Mouse (Mus musculus) urinary bladder, postnatal 0 days (tissue): ENCODE results near the gene Upk3bl. TPM values are rescaled to one million over a fixed set of nuclear protein-coding genes. Genes with fewer than 3 reads are reported as not detected.

Source experiments
- microRNA-seq: library from miRNA; unstranded; fragments of <30 nt; microRNA quantifications from one replicate; pipeline ENCODE4, GENCODE M21; 2016
- polyA plus RNA-seq: library from polyadenylated mRNA; unstranded; fragments of >200 nt; fragmentation: Nextera tagmentation; extraction: Ambion mirVana; gene quantifications from 2 replicates; pipeline ENCODE4 v1.2.1, GENCODE M21; 2015

Upk3bl gene
- polyA plus RNA-seq, result 55.0 and 58.6 TPM in 2 replicates

DNA sequence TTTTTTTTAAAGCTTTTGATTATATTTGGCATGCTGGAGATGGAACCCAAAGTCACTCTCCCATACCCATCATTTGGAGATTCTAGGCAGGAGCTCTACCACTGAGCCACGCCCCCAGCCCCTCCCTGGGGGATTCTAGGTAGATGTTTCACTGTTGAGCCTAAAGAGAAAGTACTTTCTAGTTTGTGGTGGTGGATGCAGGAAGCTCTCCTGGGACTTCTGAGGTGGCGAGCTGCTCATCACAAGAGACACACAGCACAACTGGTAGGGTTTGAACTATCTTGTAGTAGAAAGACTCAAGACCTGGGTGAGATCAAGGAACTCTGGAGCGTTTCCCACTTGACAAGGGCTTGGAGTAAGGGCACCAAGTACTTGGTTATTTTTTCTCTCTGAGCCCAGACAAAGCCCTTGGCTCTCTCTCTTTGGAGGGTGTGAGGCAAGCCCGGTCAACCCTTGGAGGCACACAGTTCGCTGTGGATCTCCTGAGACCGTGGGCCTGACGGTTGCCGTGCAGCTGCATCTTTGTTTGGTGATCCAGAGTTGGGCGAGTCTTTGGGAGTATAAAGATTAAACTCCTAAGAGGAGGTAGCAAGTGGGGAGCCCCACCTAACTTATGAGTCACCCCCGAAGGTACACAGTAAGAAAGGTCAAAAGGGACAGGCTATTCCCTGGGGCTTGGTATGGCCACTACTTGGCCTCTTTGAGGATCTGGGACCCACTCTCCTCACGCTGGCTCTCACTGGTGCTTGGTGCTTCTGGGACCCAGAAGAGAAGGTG is at the start of gene Upk3bl:
Upk3bl (plus strand) TSS at position 192 of the 777 bp plus-strand sequence.

GRCm38 (mm10) chr5:136038258-136039214 is 15.8 kb upstream of the Upk3bl start, which contains the start of gene Upk3b:
Upk3b (plus strand) TSS chr5:136038496.

GRCm38 (mm10) chr5:136083669-136084107 is 29.4 kb downstream of the Upk3bl start, which contains the start of gene Rasa4:
Rasa4 (plus strand) TSS chr5:136083916.

Small RNAs within 50 kb of the gene (microRNA-seq; reads per million reads assigned to microRNA genes)
- not detected for gene Mir7035

Other genes starting within 250 kb of the Upk3bl start
- gene Srrm3, start 247.6 kb upstream of the Upk3bl start, polyA plus RNA-seq, result 0.10 and 0.12 TPM in 2 replicates
- gene Hspb1, start 166.6 kb upstream of the Upk3bl start, polyA plus RNA-seq, result 1,184 and 1,507 TPM in 2 replicates
- gene Ywhag, start 119.9 kb upstream of the Upk3bl start, polyA plus RNA-seq, result 126 and 146 TPM in 2 replicates
- gene Ssc4d, start 80.0 kb upstream of the Upk3bl start, polyA plus RNA-seq, result 2.0 and 2.9 TPM in 2 replicates
- not detected in 2 replicates for gene Zp3, start 74.4 kb upstream of the Upk3bl start, polyA plus RNA-seq
- gene Dtx2, start 59.7 kb upstream of the Upk3bl start, polyA plus RNA-seq, result 18.1 and 18.9 TPM in 2 replicates
- 119 and 139 TPM in 2 replicates for gene Upk3b, start 16.0 kb upstream of the Upk3bl start, polyA plus RNA-seq
- 5.5 and 6.1 TPM in 2 replicates for gene Rasa4, start 29.4 kb downstream of the Upk3bl start, polyA plus RNA-seq
- 135 and 146 TPM in 2 replicates for gene Polr2j, start 62.1 kb downstream of the Upk3bl start, polyA plus RNA-seq
- gene Lrwd1, start 81.6 kb downstream of the Upk3bl start, polyA plus RNA-seq, result 12.4 and 14.1 TPM in 2 replicates
- 6.6 and 7.3 TPM in 2 replicates for gene Alkbh4, start 81.7 kb downstream of the Upk3bl start, polyA plus RNA-seq
- gene Orai2, start 116.2 kb downstream of the Upk3bl start, polyA plus RNA-seq, result 5.9 and 6.2 TPM in 2 replicates
- gene Prkrip1, start 144.5 kb downstream of the Upk3bl start, polyA plus RNA-seq, result 32.1 and 34.8 TPM in 2 replicates
- 1.2 and 3.3 TPM in 2 replicates for gene Sh2b2, start 192.1 kb downstream of the Upk3bl start, polyA plus RNA-seq